14 mouse cellular contexts compared by ENCODE assay signal in genomic region chr9:109057543-109057942, GRCm38 (mm10). TPM values are rescaled to one million over a fixed set of nuclear protein-coding genes. Genes with fewer than 3 reads are reported as not detected.
DNase-seq lines count a peak whose midpoint lies in the region; ATAC-seq and TF ChIP-seq lines count a peak whose summit lies in the region.
"Had no signal": no experiment of that assay in that cellular context is flagged by ENCODE, and none has a peak within 500 bp of the region (broad histone marks: within the 10 kb centered on the region; RNA-seq: fewer than 3 reads in every experiment).

No protein-coding gene starts in this region.

- H3K27me3 ChIP-seq in kidney, adult 2 months (replicated peaks; ENCODE audit: control insufficient read depth, insufficient read depth, low read length): no peaks in the 10 kb centered on the region
- no peaks in the 10 kb centered on the region for H3K27me3 ChIP-seq in G1E (ENCODE audit: insufficient read depth, low read length)
- H3K27me3 ChIP-seq in liver, embryonic 15.5 days: no peaks in the 10 kb centered on the region
- H3K27me3 ChIP-seq: neural tube, embryonic 13.5 days had no signal

- TF ChIP-seq CTCF in kidney, adult 2 months (conservative IDR thresholded peaks at IDR 0.05; ENCODE audit: insufficient read depth, insufficient read length, low read depth, low read length): no peak
- no peak for TF ChIP-seq CTCF in G1E (IDR thresholded peaks at IDR 0.05; ENCODE audit: low read depth, low read length)

- no peak for ATAC-seq in G1E (ENCODE audit: extremely low read depth, insufficient number of reproducible peaks, low FRiP score, poor library complexity, severe bottlenecking)
- ATAC-seq in liver, embryonic 15.5 days (ENCODE audit: insufficient read depth): no peak
- ATAC-seq: hindbrain, embryonic 16.5 days had no signal

- H3K27ac ChIP-seq in kidney, adult 2 months (ENCODE audit: insufficient read depth, low read depth, low read length): no peak overlapping the region
- peak overlapping the region; percentile 35; the same call in 1 of the 2 replicates for H3K27ac ChIP-seq in liver, embryonic 15.5 days (replicated peaks)
- H3K27ac ChIP-seq: kidney, postnatal 0 days; liver, embryonic 14.5 days; neural tube, embryonic 13.5 days had no signal

- WGBS in kidney, adult 2 months: 82% methylated on average over 5 of the region's 5 CpGs
- WGBS in liver, embryonic 15.5 days (ENCODE audit: insufficient replicate concordance): 81% methylated on average over 5 of the region's 5 CpGs

- H3K4me1 ChIP-seq in kidney, adult 2 months (ENCODE audit: control insufficient read depth, insufficient read depth, low read length): peaks cover 7% of the 10 kb centered on the region; the same call in 1 of the 2 replicates
- peaks cover 73% of the 10 kb centered on the region for H3K4me1 ChIP-seq in G1E (ENCODE audit: insufficient read depth, low read depth, low read length)
- H3K4me1 ChIP-seq in liver, embryonic 15.5 days (replicated peaks): peaks cover 49% of the 10 kb centered on the region

- no peaks in the 10 kb centered on the region for H3K36me3 ChIP-seq in kidney, adult 2 months (ENCODE audit: control insufficient read depth, insufficient read depth, low read length)
- H3K36me3 ChIP-seq in G1E (replicated peaks): peaks cover 78% of the 10 kb centered on the region
- H3K36me3 ChIP-seq in liver, embryonic 15.5 days (replicated peaks): peaks cover 25% of the 10 kb centered on the region

- TF ChIP-seq POLR2A in kidney, adult 2 months (IDR thresholded peaks at IDR 0.05; ENCODE audit: low read depth, low read length): no peak

- no peak for DNase-seq in kidney, adult 2 months
- DNase-seq in kidney, postnatal 10 days: no peak
- peak; percentile 91 for DNase-seq in A20 (ENCODE audit: low read depth, low spot score)
- no peak for DNase-seq in G1E (ENCODE audit: low spot score)
- no peak for DNase-seq in cerebellum, adult 9-11 months
- DNase-seq in adrenal gland, postnatal 36 days: no peak
- DNase-seq: embryo, embryonic 11 days; midbrain, embryonic 14.5 days; retina, postnatal 1 day had no signal

- no peaks in the 10 kb centered on the region for H3K9me3 ChIP-seq in G1E (replicated peaks)
- no peaks in the 10 kb centered on the region for H3K9me3 ChIP-seq in liver, embryonic 15.5 days (replicated peaks)
- H3K9me3 ChIP-seq: neural tube, embryonic 13.5 days had no signal

- H3K4me3 ChIP-seq in kidney, adult 2 months (ENCODE audit: insufficient read depth, low read depth, low read length): peak overlapping the region; percentile 1; the same call in 1 of the 2 replicates
- H3K4me3 ChIP-seq in G1E (ENCODE audit: low read depth, low read length): peak overlapping the region; percentile 69; the same call in 1 of the 2 replicates
- peak overlapping the region; percentile 14; the same call in 1 of the 2 replicates for H3K4me3 ChIP-seq in liver, embryonic 15.5 days (replicated peaks)
- H3K4me3 ChIP-seq: neural tube, embryonic 13.5 days had no signal

- H3K4me2 ChIP-seq in liver, embryonic 15.5 days: peak overlapping the region; percentile 88
- H3K4me2 ChIP-seq: neural tube, embryonic 13.5 days had no signal

- H3K9ac ChIP-seq in liver, embryonic 15.5 days: no peak overlapping the region
- H3K9ac ChIP-seq: liver, embryonic 14.5 days; neural tube, embryonic 13.5 days had no signal

RNA-seq across cellular contexts. Expression of gene Trex1, which starts 2.0 kb away (rescaled TPM):
- polyA plus RNA-seq in kidney, adult 2 months (2012; rRNA removed): 45.2 and 46.7 TPM in 2 replicates
- total RNA-seq in G1E (2014; fragmentation: Nextera tagmentation) (9.6 and 14.4 TPM in 2 replicates), G1E (2017) (12.2 and 19.6 TPM in 2 replicates)
- 15.1 and 27.4 TPM in 2 replicates for polyA plus RNA-seq in G1E (2012)
- polyA plus RNA-seq in liver, embryonic 15.5 days (2015; fragmentation: Nextera tagmentation; extraction: Ambion mirVana): 8.6 and 9.8 TPM in 2 replicates
- 10 to 100 TPM; 19.7 to 23.4 TPM for total RNA-seq in adrenal gland, postnatal 36 days (2021)

RNA-seq across cellular contexts. Expression of gene Atrip, which starts 16.4 kb away (rescaled TPM):
- polyA plus RNA-seq in kidney, adult 2 months (2012; rRNA removed): 20.2 and 20.9 TPM in 2 replicates
- total RNA-seq in G1E (2014; fragmentation: Nextera tagmentation) (16.4 and 17.9 TPM in 2 replicates), G1E (2017) (18.1 and 22.8 TPM in 2 replicates)
- 8.5 and 9.2 TPM in 2 replicates for polyA plus RNA-seq in G1E (2012)
- polyA plus RNA-seq in liver, embryonic 15.5 days (2015; fragmentation: Nextera tagmentation; extraction: Ambion mirVana): 9.2 and 12.6 TPM in 2 replicates
- total RNA-seq in adrenal gland, postnatal 36 days (2021): 10 to 100 TPM; 16.3 to 18.3 TPM

RNA-seq across cellular contexts. Expression of gene Shisa5, which starts 19.2 kb away (rescaled TPM):
- polyA plus RNA-seq in kidney, adult 2 months (2012; rRNA removed): 467 and 688 TPM in 2 replicates
- total RNA-seq in G1E (2014; fragmentation: Nextera tagmentation) (17.1 and 24.2 TPM in 2 replicates), G1E (2017) (50.0 and 50.6 TPM in 2 replicates)
- 207 and 259 TPM in 2 replicates for polyA plus RNA-seq in G1E (2012)
- 23.1 and 23.6 TPM in 2 replicates for polyA plus RNA-seq in liver, embryonic 15.5 days (2015; fragmentation: Nextera tagmentation; extraction: Ambion mirVana)
- 100 to 1,000 TPM; 122 to 128 TPM for total RNA-seq in adrenal gland, postnatal 36 days (2021)

RNA-seq across cellular contexts. Expression of gene Ccdc51, which starts 24.8 kb away (rescaled TPM):
- polyA plus RNA-seq in kidney, adult 2 months (2012; rRNA removed): 11.4 and 11.7 TPM in 2 replicates
- total RNA-seq in G1E (2014; fragmentation: Nextera tagmentation): 4.7 and 5.0 TPM in 2 replicates
- 16.0 and 16.8 TPM in 2 replicates for total RNA-seq in G1E (2017)
- polyA plus RNA-seq in G1E (2012): 8.0 and 8.8 TPM in 2 replicates
- 11.4 and 12.0 TPM in 2 replicates for polyA plus RNA-seq in liver, embryonic 15.5 days (2015; fragmentation: Nextera tagmentation; extraction: Ambion mirVana)
- total RNA-seq in adrenal gland, postnatal 36 days (2021): 10 to 100 TPM; 15.6 to 20.1 TPM

RNA-seq across cellular contexts. Expression of gene Tma7, which starts 24.8 kb away (rescaled TPM):
- polyA plus RNA-seq in kidney, adult 2 months (2012; rRNA removed): 42.4 and 80.7 TPM in 2 replicates
- total RNA-seq in G1E (2014; fragmentation: Nextera tagmentation) (133 and 230 TPM in 2 replicates), G1E (2017) (413 and 422 TPM in 2 replicates)
- polyA plus RNA-seq in G1E (2012): 429 and 438 TPM in 2 replicates
- polyA plus RNA-seq in liver, embryonic 15.5 days (2015; fragmentation: Nextera tagmentation; extraction: Ambion mirVana): 249 and 328 TPM in 2 replicates
- 100 to 1,000 TPM; 384 to 426 TPM for total RNA-seq in adrenal gland, postnatal 36 days (2021)

Comparison
In these comparisons a context has a peak if more than half of its experiments do, and no peak if none do; other contexts are left out.
1. H3K4me3 ChIP-seq: peak in every context shown above with its lines; median percentile 69 in G1E; 14 in liver, embryonic 15.5 days; 1 in kidney, adult 2 months.